Mouse (Mus musculus): ENCODE data around the gene Adam11. TPM values are rescaled to one million over a fixed set of nuclear protein-coding genes. Genes with fewer than 3 reads are reported as not detected.

Gene Adam11
- total RNA-seq (2023): 1 to 10 TPM in 1 of 2 experiments, under 1 TPM in 1; 0.13 to 1.3 TPM

GRCm38 (mm10) chr11:102761309-102762210 is at the start of gene Adam11:
Gene Adam11 (plus strand): TSS chr11:102761439.

DNA sequence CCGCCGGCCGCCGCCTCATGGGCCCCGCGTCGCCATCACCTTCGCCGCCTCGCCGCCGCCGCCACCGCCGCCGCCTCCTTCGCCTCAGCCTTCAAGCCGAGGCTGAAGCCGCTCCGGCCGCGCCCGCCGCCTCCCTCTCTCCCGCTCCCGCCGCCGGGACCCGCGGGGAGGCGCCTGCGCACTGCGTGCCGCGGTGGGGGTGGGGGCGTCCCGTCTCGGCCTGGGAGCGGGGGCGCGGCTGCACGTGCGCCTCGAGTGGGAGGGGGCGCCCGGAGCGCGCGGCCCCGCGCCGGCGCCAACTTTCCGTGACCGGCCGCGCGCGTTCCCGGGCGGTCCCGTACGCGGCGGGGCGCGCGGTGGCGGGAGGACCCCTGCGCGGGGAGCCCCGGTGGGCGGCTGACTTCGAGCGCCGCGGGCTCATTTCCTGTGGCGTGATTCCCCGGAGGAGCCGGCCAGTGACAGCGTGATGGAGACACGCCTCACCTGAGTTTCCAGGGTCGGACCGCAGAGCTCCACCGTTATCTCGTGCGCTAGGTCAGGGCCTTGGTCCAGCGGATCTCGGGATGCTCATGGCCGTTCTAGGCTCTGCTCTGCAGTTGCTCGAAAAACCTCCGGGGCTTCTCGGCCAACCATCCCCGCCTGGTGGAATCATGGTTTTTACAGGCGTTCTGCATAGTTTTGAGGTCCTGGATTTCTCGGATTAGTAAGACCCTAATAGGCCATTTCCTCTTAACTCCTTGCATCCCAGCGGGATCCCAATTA is 58.0 kb downstream of the Adam11 start, which contains the start of gene Gjc1:
Gjc1 (minus strand) TSS at position 680 of the 762 bp plus-strand sequence.

Other genes with a start within 250 kb of the Adam11 start
- gene Gpatch8, start 205.0 kb upstream of the Adam11 start, total RNA-seq (2023): 10 to 100 TPM; 28.2 to 30.2 TPM
- gene Gm11627, start 182.0 kb upstream of the Adam11 start, total RNA-seq (2023): not detected
- gene Fzd2, start 157.0 kb upstream of the Adam11 start, total RNA-seq (2023): not detected
- gene Meioc, start 97.7 kb upstream of the Adam11 start, total RNA-seq (2023): not detected
- gene Ccdc43, start 63.7 kb upstream of the Adam11 start, total RNA-seq (2023): 10 to 100 TPM; 10.9 to 12.5 TPM
- under 1 TPM in 1 of 2 experiments, not detected in 1; 0.16 TPM for gene Gjc1, start 58.3 kb downstream of the Adam11 start, total RNA-seq (2023)
- gene Higd1b, start 74.4 kb downstream of the Adam11 start, total RNA-seq (2023): not detected
- gene Eftud2, start 119.5 kb downstream of the Adam11 start, total RNA-seq (2023): 10 to 100 TPM; 57.7 to 64.3 TPM
- gene Ccdc103, start 119.8 kb downstream of the Adam11 start, total RNA-seq (2023): under 1 TPM in 1 of 2 experiments, not detected in 1; 0.33 TPM
- not detected for gene Fam187a, start 123.7 kb downstream of the Adam11 start, total RNA-seq (2023)
- 1 to 10 TPM in 1 of 2 experiments, under 1 TPM in 1; 0.18 to 2.4 TPM for gene Gfap, start 139.5 kb downstream of the Adam11 start, total RNA-seq (2023)
- gene Kif18b, start 163.7 kb downstream of the Adam11 start, total RNA-seq (2023): 10 to 100 TPM; 30.0 to 31.3 TPM
- gene C1ql1, start 185.2 kb downstream of the Adam11 start, total RNA-seq (2023): not detected

Measured in neutrophil, adult 59 days (primary cell).